8 mouse cellular contexts compared by ENCODE assay signal in the genomic region with DNA sequence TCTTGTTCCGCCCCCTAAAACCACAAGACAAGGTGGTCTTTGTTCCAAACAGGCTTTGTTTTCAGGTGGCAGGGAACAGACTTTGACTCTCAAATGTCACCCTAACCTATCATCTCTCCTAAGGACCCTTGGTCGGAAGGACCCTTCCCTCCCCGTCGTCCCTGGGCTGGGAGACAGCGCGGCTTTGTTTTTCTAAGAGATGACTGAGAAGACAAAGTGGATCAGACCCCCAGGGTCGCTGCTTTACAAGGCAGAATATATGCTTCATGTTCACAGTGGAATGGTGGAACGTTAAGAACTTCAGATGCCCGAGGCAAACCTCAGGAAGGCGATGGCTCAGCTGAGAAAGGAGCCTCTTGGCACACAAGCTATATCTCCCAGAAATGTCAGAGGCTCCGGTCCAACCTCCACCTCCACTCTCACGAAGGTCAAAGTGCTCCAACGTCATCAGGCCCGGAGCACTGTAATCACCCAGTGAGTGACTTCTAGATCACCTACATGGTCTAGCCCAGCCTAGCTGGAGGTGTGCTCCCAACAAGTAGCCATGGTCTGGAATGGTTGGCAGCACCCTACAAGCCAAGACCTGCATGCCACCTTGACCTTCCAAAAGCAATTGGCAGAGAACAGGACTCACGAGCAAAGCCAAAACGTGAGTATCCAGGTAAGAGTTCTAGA. TPM values are rescaled to one million over a fixed set of nuclear protein-coding genes. Genes with fewer than 3 reads are reported as not detected.
DNase-seq lines count a peak whose midpoint lies in the region; ATAC-seq lines count a peak whose summit lies in the region.

No protein-coding gene starts in this region.

- no peak overlapping the region for H3K4me3 ChIP-seq in liver, embryonic 11.5 days (ENCODE audit: low read depth, low read length)
- H3K4me3 ChIP-seq in liver, embryonic 12.5 days = no peak overlapping the region
- H3K4me3 ChIP-seq in intestine, embryonic 16.5 days (ENCODE audit: low read length) = no peak overlapping the region
- H3K4me3 ChIP-seq in stomach, embryonic 14.5 days (ENCODE audit: low read depth, low read length) = peak overlapping the region; percentile 12; the same call in 1 of the 2 replicates

- no peaks in the 10 kb centered on the region for H3K36me3 ChIP-seq in liver, embryonic 11.5 days (ENCODE audit: control insufficient read depth, insufficient read depth, low read length)
- H3K36me3 ChIP-seq in liver, embryonic 12.5 days = no peaks in the 10 kb centered on the region
- H3K36me3 ChIP-seq in intestine, embryonic 16.5 days (ENCODE audit: control insufficient read depth, insufficient read depth, low read length) = no peaks in the 10 kb centered on the region
- H3K36me3 ChIP-seq in stomach, embryonic 14.5 days (ENCODE audit: control insufficient read depth, insufficient read depth, low read length) = no peaks in the 10 kb centered on the region

- H3K27me3 ChIP-seq in liver, embryonic 11.5 days (replicated peaks; ENCODE audit: control insufficient read depth, insufficient read depth, low read length) = no peaks in the 10 kb centered on the region
- peaks cover 8% of the 10 kb centered on the region; the same call in 1 of the 2 replicates for H3K27me3 ChIP-seq in liver, embryonic 12.5 days (replicated peaks)
- H3K27me3 ChIP-seq in intestine, embryonic 16.5 days (replicated peaks; ENCODE audit: control insufficient read depth, insufficient read depth, low read length) = no peaks in the 10 kb centered on the region
- H3K27me3 ChIP-seq in stomach, embryonic 14.5 days (ENCODE audit: control insufficient read depth, insufficient read depth, low read length) = no peaks in the 10 kb centered on the region

- no peaks in the 10 kb centered on the region for H3K9me3 ChIP-seq in liver, embryonic 11.5 days (ENCODE audit: control insufficient read depth, low read length)
- no peaks in the 10 kb centered on the region for H3K9me3 ChIP-seq in liver, embryonic 12.5 days (replicated peaks)
- H3K9me3 ChIP-seq in intestine, embryonic 16.5 days (ENCODE audit: control insufficient read depth, low read length) = no peaks in the 10 kb centered on the region
- H3K9me3 ChIP-seq in stomach, embryonic 14.5 days (ENCODE audit: control insufficient read depth, low read depth, low read length) = no peaks in the 10 kb centered on the region

- no peak for DNase-seq in liver, embryonic 11.5 days (ENCODE audit: low spot score)
- DNase-seq in fat pad, adult 2 months (ENCODE audit: extremely low read depth, low read depth, low spot score) = peak; percentile 89
- DNase-seq in spleen, postnatal 10 days (ENCODE audit: low spot score in 2 of 2) = no peak
- DNase-seq in right cerebral cortex, postnatal 25 days = no peak
- no peak for DNase-seq in right cerebral cortex, adult 18-20 months

- 48% methylated on average over 16 of the region's 16 CpGs for WGBS in liver, embryonic 11.5 days
- 50% methylated on average over 16 of the region's 16 CpGs for WGBS in liver, embryonic 12.5 days (ENCODE audit: insufficient replicate concordance)
- 26% methylated on average over 16 of the region's 16 CpGs for WGBS in intestine, embryonic 16.5 days
- WGBS in stomach, embryonic 14.5 days = 27% methylated on average over 16 of the region's 16 CpGs

- no peak for ATAC-seq in liver, embryonic 11.5 days (replicated peaks; ENCODE audit: low FRiP score)
- no peak for ATAC-seq in liver, embryonic 12.5 days
- ATAC-seq in intestine, embryonic 16.5 days = peak; percentile 8; the same call in 1 of the 2 replicates
- ATAC-seq in stomach, embryonic 14.5 days (ENCODE audit: insufficient number of reproducible peaks, insufficient read depth, low FRiP score, low read depth) = no peak

- peaks cover 52% of the 10 kb centered on the region for H3K4me1 ChIP-seq in liver, embryonic 11.5 days (replicated peaks; ENCODE audit: control insufficient read depth, insufficient read depth, low read length)
- H3K4me1 ChIP-seq in liver, embryonic 12.5 days = peaks cover 57% of the 10 kb centered on the region
- peaks cover 75% of the 10 kb centered on the region for H3K4me1 ChIP-seq in intestine, embryonic 16.5 days (ENCODE audit: control insufficient read depth, insufficient read depth, low read length)
- H3K4me1 ChIP-seq in stomach, embryonic 14.5 days (ENCODE audit: control insufficient read depth, insufficient read depth, low read length) = peaks cover 82% of the 10 kb centered on the region

- H3K9ac ChIP-seq in liver, embryonic 11.5 days (ENCODE audit: low read depth, low read length) = no peak overlapping the region
- H3K9ac ChIP-seq in liver, embryonic 12.5 days = no peak overlapping the region
- H3K9ac ChIP-seq in intestine, embryonic 16.5 days (ENCODE audit: low read depth, low read length) = peak overlapping the region; percentile 63
- peak overlapping the region; percentile 30; the same call in 1 of the 2 replicates for H3K9ac ChIP-seq in stomach, embryonic 14.5 days (replicated peaks; ENCODE audit: low read depth, low read length)

- no peak overlapping the region for H3K4me2 ChIP-seq in liver, embryonic 11.5 days
- H3K4me2 ChIP-seq in liver, embryonic 12.5 days = no peak overlapping the region
- H3K4me2 ChIP-seq in intestine, embryonic 16.5 days (ENCODE audit: low read depth, low read length) = peak overlapping the region; percentile 44
- H3K4me2 ChIP-seq in stomach, embryonic 14.5 days (replicated peaks; ENCODE audit: low read depth, low read length) = peak overlapping the region; percentile 43

- H3K27ac ChIP-seq in liver, embryonic 11.5 days (ENCODE audit: low read depth, low read length) = peak overlapping the region; percentile 15; the same call in 1 of the 2 replicates
- H3K27ac ChIP-seq in liver, embryonic 12.5 days = no peak overlapping the region
- peak overlapping the region; percentile 87 for H3K27ac ChIP-seq in intestine, embryonic 16.5 days (ENCODE audit: low read length)
- H3K27ac ChIP-seq in stomach, embryonic 14.5 days (ENCODE audit: low read length) = peak overlapping the region; percentile 97

RNA-seq across cellular contexts. Expression of gene Ptk7, which starts 9.5 kb away (rescaled TPM):
- polyA plus RNA-seq in liver, embryonic 11.5 days (2014; fragmentation: Nextera tagmentation; extraction: Ambion mirVana) = 24.5 and 24.7 TPM in 2 replicates
- polyA plus RNA-seq in liver, embryonic 12.5 days (2016; fragmentation: Nextera tagmentation; extraction: Ambion mirVana) = 16.8 and 17.7 TPM in 2 replicates
- 53.2 and 54.4 TPM in 2 replicates for polyA plus RNA-seq in intestine, embryonic 16.5 days (2015; fragmentation: Nextera tagmentation; extraction: Ambion mirVana)
- 37.6 and 45.2 TPM in 2 replicates for polyA plus RNA-seq in stomach, embryonic 14.5 days (2014; fragmentation: Nextera tagmentation; extraction: Ambion mirVana)

RNA-seq across cellular contexts. Expression of gene Klc4, which starts 26.0 kb away (rescaled TPM):
- 10.8 and 12.3 TPM in 2 replicates for polyA plus RNA-seq in liver, embryonic 11.5 days (2014; fragmentation: Nextera tagmentation; extraction: Ambion mirVana)
- polyA plus RNA-seq in liver, embryonic 12.5 days (2016; fragmentation: Nextera tagmentation; extraction: Ambion mirVana) = 6.3 and 6.6 TPM in 2 replicates
- polyA plus RNA-seq in intestine, embryonic 16.5 days (2015; fragmentation: Nextera tagmentation; extraction: Ambion mirVana) = 93.7 and 104 TPM in 2 replicates
- polyA plus RNA-seq in stomach, embryonic 14.5 days (2014; fragmentation: Nextera tagmentation; extraction: Ambion mirVana) = 31.0 and 32.3 TPM in 2 replicates

RNA-seq across cellular contexts. Expression of gene Mrpl2, which starts 26.2 kb away (rescaled TPM):
- polyA plus RNA-seq in liver, embryonic 11.5 days (2014; fragmentation: Nextera tagmentation; extraction: Ambion mirVana) = 151 and 165 TPM in 2 replicates
- polyA plus RNA-seq in liver, embryonic 12.5 days (2016; fragmentation: Nextera tagmentation; extraction: Ambion mirVana) = 95.0 and 106 TPM in 2 replicates
- polyA plus RNA-seq in intestine, embryonic 16.5 days (2015; fragmentation: Nextera tagmentation; extraction: Ambion mirVana) = 164 and 170 TPM in 2 replicates
- polyA plus RNA-seq in stomach, embryonic 14.5 days (2014; fragmentation: Nextera tagmentation; extraction: Ambion mirVana) = 99.2 and 104 TPM in 2 replicates

RNA-seq across cellular contexts. Expression of gene Cul7, which starts 30.3 kb away (rescaled TPM):
- 24.1 and 28.2 TPM in 2 replicates for polyA plus RNA-seq in liver, embryonic 11.5 days (2014; fragmentation: Nextera tagmentation; extraction: Ambion mirVana)
- 16.9 and 18.3 TPM in 2 replicates for polyA plus RNA-seq in liver, embryonic 12.5 days (2016; fragmentation: Nextera tagmentation; extraction: Ambion mirVana)
- 42.4 and 43.1 TPM in 2 replicates for polyA plus RNA-seq in intestine, embryonic 16.5 days (2015; fragmentation: Nextera tagmentation; extraction: Ambion mirVana)
- polyA plus RNA-seq in stomach, embryonic 14.5 days (2014; fragmentation: Nextera tagmentation; extraction: Ambion mirVana) = 45.9 and 47.2 TPM in 2 replicates

RNA-seq across cellular contexts. Expression of gene Rrp36, which starts 54.3 kb away (rescaled TPM):
- 52.0 and 56.5 TPM in 2 replicates for polyA plus RNA-seq in liver, embryonic 11.5 days (2014; fragmentation: Nextera tagmentation; extraction: Ambion mirVana)
- polyA plus RNA-seq in liver, embryonic 12.5 days (2016; fragmentation: Nextera tagmentation; extraction: Ambion mirVana) = 37.0 and 37.3 TPM in 2 replicates
- polyA plus RNA-seq in intestine, embryonic 16.5 days (2015; fragmentation: Nextera tagmentation; extraction: Ambion mirVana) = 64.8 and 67.4 TPM in 2 replicates
- polyA plus RNA-seq in stomach, embryonic 14.5 days (2014; fragmentation: Nextera tagmentation; extraction: Ambion mirVana) = 52.3 and 53.5 TPM in 2 replicates

Comparison
In these comparisons a context has a peak if more than half of its experiments do, and no peak if none do; other contexts are left out.
1. H3K4me2 ChIP-seq: peak in intestine, embryonic 16.5 days (single experiment) and stomach, embryonic 14.5 days (single experiment); none in liver, embryonic 11.5 days (single experiment) and liver, embryonic 12.5 days (single experiment).
2. H3K9ac ChIP-seq: peak in intestine, embryonic 16.5 days (single experiment) and stomach, embryonic 14.5 days (single experiment); none in liver, embryonic 11.5 days (single experiment) and liver, embryonic 12.5 days (single experiment).